Mouse (Mus musculus): ENCODE results near the gene Ush2a. TPM values are rescaled to one million over a fixed set of nuclear protein-coding genes. Genes with fewer than 3 reads are reported as not detected.

Gene Ush2a
- polyA plus RNA-seq, 1 experiment from 2014 or later, result 0.09 TPM

GRCm38 (mm10) chr1:188656121-188656520, 394.3 kb downstream of the Ush2a start:
- Histone ChIP-seq H3K4me3 (replicated peaks) (no peak overlapping the region), H3K4me1 (no peaks in the 10 kb centered on the region), H3K36me3 (no peaks in the 10 kb centered on the region), H3K27ac (no peak overlapping the region), H3K9ac (no peak overlapping the region), H3K9me3 (no peaks in the 10 kb centered on the region), H3K4me2 (no peak overlapping the region), H3K27me3 (replicated peaks) (no peaks in the 10 kb centered on the region)
- no peak for ATAC-seq (ENCODE audit: insufficient read depth, low FRiP score, low read depth)
- WGBS, result 82% methylated on average over 12 of the region's 12 CpGs

DNA sequence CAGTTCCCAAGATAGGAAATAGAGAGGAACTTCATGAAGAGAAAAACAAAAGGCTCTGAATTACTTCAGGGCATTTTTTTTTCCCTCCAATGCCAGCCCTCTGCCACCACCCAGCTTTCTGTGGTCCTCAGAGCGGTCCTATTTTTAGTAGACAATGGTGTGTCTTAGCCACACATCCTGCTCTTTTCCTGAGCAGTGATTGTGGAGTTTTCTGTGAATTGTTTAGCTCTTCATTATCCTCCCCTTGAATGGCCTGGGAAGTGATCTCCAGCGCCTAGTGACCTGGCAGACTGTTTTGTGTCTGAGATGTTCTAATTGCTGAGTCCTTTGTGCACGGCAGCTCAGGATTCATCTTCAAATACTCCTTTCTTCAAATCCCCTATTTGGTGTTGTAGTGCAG, 397.3 kb downstream of the Ush2a start:
- Histone ChIP-seq H3K4me2 (no peak overlapping the region), H3K4me3 (replicated peaks) (no peak overlapping the region), H3K36me3 (no peaks in the 10 kb centered on the region), H3K9ac (no peak overlapping the region), H3K27me3 (replicated peaks) (no peaks in the 10 kb centered on the region), H3K4me1 (no peaks in the 10 kb centered on the region), H3K9me3 (no peaks in the 10 kb centered on the region), H3K27ac (no peak overlapping the region)
- 67% methylated on average over 3 of the region's 3 CpGs for WGBS
- ATAC-seq (ENCODE audit: insufficient read depth, low FRiP score, low read depth), result no peak

DNA sequence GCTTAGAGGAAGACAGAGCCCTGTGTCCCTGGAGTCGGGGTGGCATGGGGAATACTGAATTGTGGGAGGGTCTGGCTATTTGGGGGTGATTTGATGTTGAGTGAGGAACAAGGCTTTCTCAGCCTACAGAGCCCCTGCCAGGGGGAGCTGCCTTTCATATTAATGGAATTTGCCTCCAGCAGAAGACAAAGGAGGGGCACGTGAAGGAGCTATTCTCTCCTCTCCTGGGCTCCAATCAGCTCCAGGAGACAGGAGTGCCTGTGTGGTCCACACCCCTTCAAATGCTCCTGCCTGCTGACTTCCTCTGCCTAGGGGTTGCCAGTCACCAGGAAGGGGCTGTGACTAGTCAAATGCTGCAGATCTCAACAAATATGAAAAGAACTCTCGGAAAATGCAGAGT, 398.5 kb downstream of the Ush2a start:
- Histone ChIP-seq H3K4me1 (no peaks in the 10 kb centered on the region), H3K36me3 (no peaks in the 10 kb centered on the region), H3K4me2 (peak overlapping the region; percentile 31), H3K27me3 (replicated peaks) (no peaks in the 10 kb centered on the region), H3K9ac (no peak overlapping the region), H3K4me3 (replicated peaks) (peak overlapping the region; percentile 11; the same call in 1 of the 2 replicates), H3K9me3 (no peaks in the 10 kb centered on the region), H3K27ac (no peak overlapping the region)
- no peak; the same call in 1 of the 2 replicates for ATAC-seq (ENCODE audit: insufficient read depth, low FRiP score, low read depth)
- 20% methylated on average over 3 of the region's 3 CpGs for WGBS

GRCm38 (mm10) chr1:188660882-188661281, 399.1 kb downstream of the Ush2a start:
- Histone ChIP-seq H3K36me3 (no peaks in the 10 kb centered on the region), H3K27me3 (replicated peaks) (no peaks in the 10 kb centered on the region), H3K4me2 (peak overlapping the region; percentile 31), H3K4me1 (no peaks in the 10 kb centered on the region), H3K9ac (no peak overlapping the region), H3K9me3 (no peaks in the 10 kb centered on the region), H3K27ac (no peak overlapping the region), H3K4me3 (replicated peaks) (peak overlapping the region; percentile 11; the same call in 1 of the 2 replicates)
- WGBS, result 8% methylated on average over 8 of the region's 8 CpGs
- ATAC-seq (ENCODE audit: insufficient read depth, low FRiP score, low read depth), result no peak

DNA sequence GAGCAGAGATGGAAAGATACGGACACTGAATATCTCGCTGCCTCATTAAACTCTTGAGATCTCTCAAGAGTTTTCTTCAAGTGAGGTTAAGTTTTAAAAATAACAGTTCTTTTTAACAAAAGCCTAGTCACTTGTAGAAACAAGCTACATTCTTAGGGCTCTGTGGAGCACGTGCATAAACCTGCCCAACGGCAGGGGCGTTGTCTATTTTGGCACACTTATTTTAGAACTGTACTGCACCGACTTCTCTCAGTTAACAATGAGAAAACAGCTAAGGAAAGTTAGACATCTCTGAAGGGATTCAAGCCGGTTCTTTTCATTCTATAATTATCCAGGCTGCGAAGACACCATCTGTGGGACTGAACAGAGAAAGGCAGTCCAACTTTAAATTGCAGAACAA, 405.6 kb downstream of the Ush2a start:
- Histone ChIP-seq H3K4me1 (0 out of 2 replicates have a peak, but pooled peaks cover 2% of the 10 kb centered on the region), H3K9me3 (no peaks in the 10 kb centered on the region), H3K9ac (no peak overlapping the region), H3K27ac (no peak overlapping the region), H3K27me3 (replicated peaks) (no peaks in the 10 kb centered on the region), H3K36me3 (no peaks in the 10 kb centered on the region), H3K4me3 (replicated peaks) (no peak overlapping the region), H3K4me2 (no peak overlapping the region)
- WGBS, result 64% methylated on average over 8 of the region's 8 CpGs
- no peak for ATAC-seq (ENCODE audit: insufficient read depth, low FRiP score, low read depth)

- Histone ChIP-seq H3K27me3 (replicated peaks) (no peaks in the 10 kb centered on the region), H3K4me3 (replicated peaks) (no peak overlapping the region), H3K36me3 (no peaks in the 10 kb centered on the region), H3K4me1 (0 out of 2 replicates have a peak, but pooled peaks cover 2% of the 10 kb centered on the region), H3K27ac (no peak overlapping the region), H3K4me2 (no peak overlapping the region), H3K9me3 (no peaks in the 10 kb centered on the region), H3K9ac (no peak overlapping the region)
- WGBS, result 71% methylated on average over 12 of the region's 12 CpGs
- no peak for ATAC-seq (ENCODE audit: insufficient read depth, low FRiP score, low read depth)
Observed at GRCm38 (mm10) chr1:188668513-188668912, 406.7 kb downstream of the Ush2a start.

DNA sequence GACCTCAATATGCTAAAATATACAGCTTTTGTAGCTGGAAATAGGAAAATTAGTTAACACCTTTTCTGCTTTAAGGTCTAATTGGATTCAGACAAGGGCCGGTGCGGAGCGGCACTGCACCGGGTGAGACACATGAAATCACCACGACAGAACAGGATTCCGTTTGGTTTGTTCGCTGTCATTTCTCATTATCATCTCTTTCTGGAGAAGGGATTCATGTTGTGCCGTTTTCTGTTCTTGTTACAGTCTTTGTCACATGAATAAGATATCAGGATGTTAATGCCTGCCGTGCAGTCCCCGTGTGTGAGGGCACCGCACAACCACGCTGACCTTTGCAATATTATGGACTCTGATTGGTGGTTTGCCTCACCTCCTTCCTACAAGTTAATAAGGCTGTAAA, 411.0 kb downstream of the Ush2a start:
- WGBS, result 92% methylated on average over 12 of the region's 12 CpGs
- no peak overlapping the region for H3K9ac ChIP-seq
- no peak overlapping the region for H3K4me2 ChIP-seq
- H3K9me3 ChIP-seq, result no peaks in the 10 kb centered on the region
- H3K27me3 ChIP-seq (replicated peaks), result no peaks in the 10 kb centered on the region
- H3K4me3 ChIP-seq (replicated peaks), result no peak overlapping the region
- no peak for ATAC-seq (ENCODE audit: insufficient read depth, low FRiP score, low read depth)
- H3K4me1 ChIP-seq, result no peaks in the 10 kb centered on the region
- H3K27ac ChIP-seq, result no peak overlapping the region
- H3K36me3 ChIP-seq, result no peaks in the 10 kb centered on the region

GRCm38 (mm10) chr1:188674640-188675510, 413.1 kb downstream of the Ush2a start:
- Histone ChIP-seq H3K4me1 (no peaks in the 10 kb centered on the region), H3K4me2 (no peak overlapping the region), H3K9ac (no peak overlapping the region), H3K4me3 (replicated peaks) (no peak overlapping the region), H3K36me3 (no peaks in the 10 kb centered on the region), H3K9me3 (no peaks in the 10 kb centered on the region), H3K27me3 (replicated peaks) (no peaks in the 10 kb centered on the region), H3K27ac (no peak overlapping the region)
- 41% methylated on average over 8 of the region's 8 CpGs for WGBS
- ATAC-seq (ENCODE audit: insufficient read depth, low FRiP score, low read depth), result no peak

DNA sequence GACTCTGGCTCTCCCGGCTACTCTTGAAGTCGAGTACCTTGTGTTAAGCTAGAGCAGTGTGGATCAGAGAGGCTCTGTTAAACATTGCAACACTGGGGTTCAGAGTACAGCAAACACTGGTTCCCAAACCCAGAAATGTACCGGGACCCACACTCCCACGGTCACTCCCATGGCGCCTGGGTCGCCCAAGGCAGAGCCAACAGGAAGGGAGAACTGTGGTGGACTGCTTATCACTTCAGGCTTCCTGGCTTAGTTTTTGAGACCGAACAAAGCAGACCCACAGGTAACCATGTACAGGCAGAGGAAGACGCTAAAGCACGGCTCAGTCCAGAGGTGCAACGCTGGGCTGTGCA, 413.7 kb downstream of the Ush2a start:
- H3K27ac ChIP-seq, result no peak overlapping the region

DNA sequence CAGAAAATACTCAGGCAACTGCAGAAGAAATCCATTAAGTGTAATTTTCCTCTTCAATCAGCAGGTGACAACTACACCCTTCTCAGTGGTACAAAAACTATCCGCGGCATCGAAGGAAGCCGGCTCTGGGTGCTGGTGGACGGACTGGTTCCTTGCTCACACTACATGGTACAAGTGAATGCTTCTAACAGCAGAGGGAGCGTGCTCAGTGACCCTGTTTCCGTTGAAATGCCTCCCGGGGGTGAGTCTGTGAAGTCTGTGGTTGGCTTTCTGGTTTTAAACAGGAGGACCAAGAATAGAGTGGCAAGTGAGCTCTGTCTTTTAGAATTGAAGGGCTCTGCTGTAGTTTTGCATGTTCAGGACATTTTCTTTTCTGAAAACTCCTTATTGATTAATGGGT, 416.4 kb downstream of the Ush2a start:
- Histone ChIP-seq H3K9ac (no peak overlapping the region), H3K4me3 (replicated peaks) (no peak overlapping the region), H3K4me1 (no peaks in the 10 kb centered on the region), H3K36me3 (no peaks in the 10 kb centered on the region), H3K27me3 (replicated peaks) (no peaks in the 10 kb centered on the region), H3K4me2 (no peak overlapping the region), H3K27ac (no peak overlapping the region), H3K9me3 (no peaks in the 10 kb centered on the region)
- no peak for ATAC-seq (ENCODE audit: insufficient read depth, low FRiP score, low read depth)
- WGBS, result 57% methylated on average over 8 of the region's 8 CpGs

More for the DNA sequence above, 413.7 kb downstream of the Ush2a start:
- H3K9me3 ChIP-seq, result no peaks in the 10 kb centered on the region
- H3K9ac ChIP-seq, result no peak overlapping the region
- H3K4me3 ChIP-seq (replicated peaks), result no peak overlapping the region
- WGBS, result 81% methylated on average over 10 of the region's 10 CpGs
- H3K27me3 ChIP-seq (replicated peaks), result no peaks in the 10 kb centered on the region
- H3K4me1 ChIP-seq, result no peaks in the 10 kb centered on the region
- H3K4me2 ChIP-seq, result no peak overlapping the region
- no peaks in the 10 kb centered on the region for H3K36me3 ChIP-seq
- no peak for ATAC-seq (ENCODE audit: insufficient read depth, low FRiP score, low read depth)

- no peak for ATAC-seq (ENCODE audit: insufficient read depth, low FRiP score, low read depth)
- no peaks in the 10 kb centered on the region for H3K27me3 ChIP-seq (replicated peaks)
- no peaks in the 10 kb centered on the region for H3K4me1 ChIP-seq
- no peak overlapping the region for H3K4me3 ChIP-seq (replicated peaks)
- H3K27ac ChIP-seq, result no peak overlapping the region
- no peaks in the 10 kb centered on the region for H3K36me3 ChIP-seq
- H3K4me2 ChIP-seq, result no peak overlapping the region
- no peak overlapping the region for H3K9ac ChIP-seq
- H3K9me3 ChIP-seq, result no peaks in the 10 kb centered on the region
- whole genome bisulfite sequencing, result 93% methylated on average over 14 of the region's 14 CpGs
Observed at GRCm38 (mm10) chr1:188686362-188686761, 424.5 kb downstream of the Ush2a start.

DNA sequence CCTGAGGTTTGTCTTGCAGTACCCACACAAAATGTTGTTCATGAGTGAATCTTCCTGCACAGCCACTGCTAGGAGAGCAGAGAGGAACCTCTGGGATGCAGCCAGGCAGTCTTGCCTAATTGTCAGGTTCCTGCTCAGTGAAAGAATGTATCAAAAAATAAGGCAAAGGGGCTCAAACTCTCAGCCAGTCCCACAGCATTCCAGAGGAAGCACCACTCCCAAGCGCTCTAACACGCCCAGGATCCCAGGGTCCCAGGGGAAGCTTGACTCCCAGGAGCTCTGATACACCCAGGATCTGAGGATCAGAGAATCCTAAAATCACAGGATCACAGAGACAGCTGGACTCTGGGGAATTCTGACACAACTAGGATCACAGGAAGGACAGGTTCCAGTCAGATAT, 434.5 kb downstream of the Ush2a start:
- Histone ChIP-seq H3K4me2 (no peak overlapping the region), H3K27me3 (replicated peaks) (no peaks in the 10 kb centered on the region), H3K36me3 (no peaks in the 10 kb centered on the region), H3K9ac (no peak overlapping the region), H3K9me3 (no peaks in the 10 kb centered on the region), H3K27ac (no peak overlapping the region), H3K4me1 (no peaks in the 10 kb centered on the region), H3K4me3 (replicated peaks) (no peak overlapping the region)
- WGBS, result 74% methylated on average over 2 of the region's 2 CpGs
- no peak for ATAC-seq (ENCODE audit: insufficient read depth, low FRiP score, low read depth)
